Mouse (Mus musculus) heart, embryonic 12.5 days (tissue): ENCODE results near the gene Gm49380. TPM values are rescaled to one million over a fixed set of nuclear protein-coding genes. Genes with fewer than 3 reads are reported as not detected.
A peak's percentile ranks its signal among the peaks of the same experiment; 100 is the strongest.
"Not testable (repeated sequence)": the region's sequence is repeated elsewhere in the genome, so short reads cannot be mapped to it uniquely, and the experiment has no call there.

Experiments
- ATAC-seq: fragments of 200-750 bp; cut with Nextera tagmentation; 2 replicates; pipeline ENCODE4 v1.8.0; 2017; ENCODE audit warnings: moderate TSS enrichment, moderate library complexity; ENCODE audit not compliant: insufficient number of reproducible peaks, low FRiP score
- H3K27ac ChIP-seq: fragments of 300-500 bp; sonication (generic); 2 replicates; pipeline ENCODE4 v1.5.1; 2016; ENCODE audit warnings: mild to moderate bottlenecking, moderate library complexity; ENCODE audit not compliant: poor library complexity, severe bottlenecking
- H3K27me3 ChIP-seq: fragments of 300-500 bp; sonication (generic); replicated peaks from 2 replicates; pipeline ENCODE4 v1.6.1; 2016; ENCODE audit warnings: mild to moderate bottlenecking, moderate library complexity
- H3K36me3 ChIP-seq: fragments of 300-500 bp; sonication (generic); 2 replicates; pipeline ENCODE4 v1.6.1; 2016; ENCODE audit warnings: mild to moderate bottlenecking, moderate library complexity
- H3K4me1 ChIP-seq: fragments of 300-500 bp; sonication (generic); replicated peaks from 2 replicates; pipeline ENCODE4 v1.6.1; 2016; ENCODE audit warnings: mild to moderate bottlenecking
- H3K4me2 ChIP-seq: fragments of 300-500 bp; sonication (generic); 2 replicates; pipeline ENCODE4 v1.6.1; 2016; ENCODE audit warnings: mild to moderate bottlenecking, moderate library complexity
- H3K4me3 ChIP-seq: fragments of 300-500 bp; sonication (generic); 2 replicates; pipeline ENCODE4 v1.5.1; 2016; ENCODE audit warnings: mild to moderate bottlenecking
- H3K9ac ChIP-seq: fragments of 300-500 bp; sonication (generic); 2 replicates; pipeline ENCODE4 v1.6.1; 2016; ENCODE audit warnings: mild to moderate bottlenecking, moderate library complexity
- H3K9me3 ChIP-seq: fragments of 300-500 bp; sonication (generic); replicated peaks from 2 replicates; pipeline ENCODE4 v1.6.1; 2016; ENCODE audit warnings: mild to moderate bottlenecking, moderate library complexity
- WGBS: fragments of 180-500 bp; shearing (Covaris S2); methylation state at CpG from one replicate; pipeline ENCODE4 v1.1.7; 2016; 5-methylcytosine and 5-hydroxymethylcytosine counted together
- polyA plus RNA-seq: library from polyadenylated mRNA; unstranded; fragments of >200 nt; fragmentation: Nextera tagmentation; extraction: Ambion mirVana; gene quantifications from 2 replicates; pipeline ENCODE4 v1.2.1, GENCODE M21; 2016

Gm49380 gene
- polyA plus RNA-seq, 1 experiment from 2014 or later: 0.20 TPM

GRCm38 (mm10) chr9:44125026-44125425 lies 11.7 kb upstream of the Gm49380 start:
- ATAC-seq: no peak
- WGBS: 57% methylated on average over 5 of the region's 5 CpGs
- no peak overlapping the region for H3K4me3 ChIP-seq

DNA sequence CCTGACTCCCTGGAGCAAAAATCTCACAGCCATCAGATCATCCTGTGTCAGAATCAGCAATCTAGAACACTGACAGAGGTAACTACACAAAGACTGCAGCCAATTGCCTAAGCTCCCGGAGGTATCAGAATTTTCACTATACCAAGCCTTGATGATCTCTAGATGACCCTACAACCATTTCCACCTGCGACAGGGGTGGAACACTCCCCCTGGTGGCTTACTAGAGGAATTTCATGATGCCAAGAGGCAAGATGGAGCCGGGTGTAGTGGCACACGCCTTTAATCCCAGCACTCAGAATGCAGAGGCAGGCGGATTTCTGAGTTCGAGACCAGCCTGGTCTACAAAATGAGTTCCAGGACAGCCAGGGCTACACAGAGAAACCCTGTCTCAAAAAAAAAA lies 11.0 kb upstream of the Gm49380 start:
- Histone ChIP-seq H3K4me2 (no peak overlapping the region), H3K4me3 (no peak overlapping the region), H3K9ac (no peak overlapping the region), H3K4me1 (peaks cover 24% of the 10 kb centered on the region), H3K9me3 (no peaks in the 10 kb centered on the region), H3K27ac (no peak overlapping the region), H3K36me3 (no peaks in the 10 kb centered on the region), H3K27me3 (no peaks in the 10 kb centered on the region)
- WGBS: 66% methylated on average over 6 of the region's 6 CpGs
- ATAC-seq: no peak

More at GRCm38 (mm10) chr9:44125026-44125425, 11.7 kb upstream of the Gm49380 start:
- H3K27ac ChIP-seq: no peak overlapping the region
- no peaks in the 10 kb centered on the region for H3K9me3 ChIP-seq
- no peaks in the 10 kb centered on the region for H3K36me3 ChIP-seq
- peaks cover 30% of the 10 kb centered on the region for H3K4me1 ChIP-seq
- no peak overlapping the region for H3K4me2 ChIP-seq
- H3K9ac ChIP-seq: no peak overlapping the region
- no peaks in the 10 kb centered on the region for H3K27me3 ChIP-seq

GRCm38 (mm10) chr9:44119948-44120465 lies 6.7 kb upstream of the Gm49380 start:
- Histone ChIP-seq H3K9ac (no peak overlapping the region), H3K27me3 (no peaks in the 10 kb centered on the region), H3K4me2 (no peak overlapping the region), H3K9me3 (no peaks in the 10 kb centered on the region), H3K4me1 (no peaks in the 10 kb centered on the region), H3K27ac (no peak overlapping the region), H3K4me3 (no peak overlapping the region), H3K36me3 (no peaks in the 10 kb centered on the region)
- no peak for ATAC-seq
- 76% methylated on average over 8 of the region's 8 CpGs for WGBS

DNA sequence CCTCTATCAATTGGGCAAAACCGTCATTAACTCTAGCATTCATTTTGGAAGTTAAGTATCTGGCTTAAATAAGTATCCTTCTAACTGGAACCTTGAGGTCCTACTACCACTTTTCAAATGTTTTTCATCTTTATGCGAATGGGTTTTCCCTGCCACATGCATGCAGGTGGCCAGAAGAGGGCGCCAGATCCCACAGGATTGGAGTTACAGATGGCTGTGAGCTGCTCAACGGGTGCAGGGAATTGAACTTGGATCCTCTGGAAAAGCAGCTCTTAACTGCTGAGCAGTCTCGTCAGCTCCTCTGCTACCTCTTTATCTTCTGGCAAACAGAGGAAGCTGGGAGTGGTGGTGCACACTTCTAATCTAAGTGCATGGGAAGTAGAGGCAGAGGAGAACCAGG lies 5.7 kb upstream of the Gm49380 start:
- Histone ChIP-seq H3K27ac (no peak overlapping the region), H3K4me1 (no peaks in the 10 kb centered on the region), H3K4me2 (no peak overlapping the region), H3K9me3 (no peaks in the 10 kb centered on the region), H3K4me3 (no peak overlapping the region), H3K27me3 (no peaks in the 10 kb centered on the region), H3K9ac (no peak overlapping the region), H3K36me3 (no peaks in the 10 kb centered on the region)
- WGBS: 45% methylated on average over 5 of the region's 5 CpGs
- ATAC-seq: no peak

DNA sequence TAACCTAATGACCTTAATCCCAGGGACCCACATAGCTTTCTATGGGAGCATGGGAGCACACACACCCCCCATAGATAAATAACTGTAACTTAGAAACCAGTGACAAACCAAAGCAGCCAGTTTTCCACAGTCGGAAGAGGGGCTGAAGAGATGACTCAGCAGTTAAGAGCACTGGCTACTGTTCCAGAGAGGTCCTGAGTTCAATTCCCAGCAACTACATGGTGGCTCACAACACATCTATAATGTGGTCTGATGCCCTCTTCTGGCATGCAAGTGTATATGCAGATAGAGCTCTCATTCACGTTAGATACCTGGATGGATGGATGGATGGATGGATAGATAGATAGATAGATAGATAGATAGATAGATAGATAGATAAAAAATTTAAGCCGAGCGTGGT lies 2.9 kb upstream of the Gm49380 start:
- ATAC-seq: no peak
- Histone ChIP-seq H3K4me1 (peaks cover 10% of the 10 kb centered on the region), H3K9ac (no peak overlapping the region), H3K4me3 (no peak overlapping the region), H3K9me3 (no peaks in the 10 kb centered on the region), H3K27ac (no peak overlapping the region), H3K36me3 (no peaks in the 10 kb centered on the region), H3K4me2 (no peak overlapping the region), H3K27me3 (no peaks in the 10 kb centered on the region)
- WGBS: 81% methylated on average over 4 of the region's 4 CpGs

GRCm38 (mm10) chr9:44115599-44115998 lies 2.3 kb upstream of the Gm49380 start:
- H3K36me3 ChIP-seq: no peaks in the 10 kb centered on the region
- peaks cover 13% of the 10 kb centered on the region for H3K4me1 ChIP-seq
- H3K27me3 ChIP-seq: no peaks in the 10 kb centered on the region
- H3K4me3 ChIP-seq: no peak overlapping the region
- no peaks in the 10 kb centered on the region for H3K9me3 ChIP-seq
- no peak for ATAC-seq
- WGBS: 83% methylated on average over 9 of the region's 9 CpGs
- H3K4me2 ChIP-seq: no peak overlapping the region
- no peak overlapping the region; the same call in 1 of the 2 replicates for H3K9ac ChIP-seq
- no peak overlapping the region for H3K27ac ChIP-seq

GRCm38 (mm10) chr9:44114453-44114852 lies 1.2 kb upstream of the Gm49380 start:
- Histone ChIP-seq H3K9ac (no peak overlapping the region), H3K4me1 (peaks cover 25% of the 10 kb centered on the region), H3K27ac (no peak overlapping the region), H3K4me3 (no peak overlapping the region), H3K9me3 (no peaks in the 10 kb centered on the region), H3K27me3 (no peaks in the 10 kb centered on the region), H3K36me3 (no peaks in the 10 kb centered on the region), H3K4me2 (no peak overlapping the region)
- WGBS: 76% methylated on average over 2 of the region's 2 CpGs
- ATAC-seq: no peak

DNA sequence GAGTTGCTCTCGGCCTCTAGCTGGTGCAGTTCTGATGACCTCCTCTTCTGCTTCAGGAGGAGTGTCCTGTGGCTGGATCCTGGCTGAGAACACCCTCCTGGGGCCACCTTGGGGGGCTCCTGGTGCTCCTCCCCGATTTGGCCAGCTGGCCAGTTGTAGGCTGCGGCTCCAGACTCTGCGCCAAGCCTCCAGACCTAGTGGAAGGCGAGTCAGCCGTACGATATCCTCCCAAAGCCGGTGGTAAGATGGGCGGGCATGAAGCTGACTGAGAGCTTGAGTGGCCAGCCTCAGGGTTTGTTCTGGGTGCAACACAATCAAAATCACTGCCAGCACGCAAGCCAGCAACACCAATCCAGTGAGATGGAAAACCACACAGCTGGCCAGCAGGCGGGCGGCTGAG lies 1.4 kb downstream of the Gm49380 start:
- H3K4me1 ChIP-seq: peaks cover 50% of the 10 kb centered on the region
- 69% methylated on average over 10 of the region's 12 CpGs for WGBS

GRCm38 (mm10) chr9:44109360-44110095 lies 3.8 kb downstream of the Gm49380 start:
- ATAC-seq: no peak
- H3K27ac ChIP-seq: no peak overlapping the region
- 27% methylated on average over 9 of the region's 9 CpGs for whole genome bisulfite sequencing
- H3K4me3 ChIP-seq: peak overlapping the region; percentile 27; the same call in 1 of the 2 replicates
- peaks cover 11% of the 10 kb centered on the region for H3K36me3 ChIP-seq
- peak overlapping the region; percentile 55; the same call in 1 of the 2 replicates for H3K9ac ChIP-seq
- peaks cover 59% of the 10 kb centered on the region for H3K4me1 ChIP-seq
- peak overlapping the region; percentile 56 for H3K4me2 ChIP-seq
- H3K9me3 ChIP-seq: no peaks in the 10 kb centered on the region
- H3K27me3 ChIP-seq: no peaks in the 10 kb centered on the region

More for the DNA sequence above, 1.4 kb downstream of the Gm49380 start:
- not testable (repeated sequence) for ATAC-seq, H3K9me3 ChIP-seq, H3K27ac ChIP-seq, H3K36me3 ChIP-seq, H3K27me3 ChIP-seq
- Histone ChIP-seq H3K4me3 (peak overlapping the region; percentile 92), H3K9ac (peak overlapping the region; percentile 98), H3K4me2 (peak overlapping the region; percentile 73)

DNA sequence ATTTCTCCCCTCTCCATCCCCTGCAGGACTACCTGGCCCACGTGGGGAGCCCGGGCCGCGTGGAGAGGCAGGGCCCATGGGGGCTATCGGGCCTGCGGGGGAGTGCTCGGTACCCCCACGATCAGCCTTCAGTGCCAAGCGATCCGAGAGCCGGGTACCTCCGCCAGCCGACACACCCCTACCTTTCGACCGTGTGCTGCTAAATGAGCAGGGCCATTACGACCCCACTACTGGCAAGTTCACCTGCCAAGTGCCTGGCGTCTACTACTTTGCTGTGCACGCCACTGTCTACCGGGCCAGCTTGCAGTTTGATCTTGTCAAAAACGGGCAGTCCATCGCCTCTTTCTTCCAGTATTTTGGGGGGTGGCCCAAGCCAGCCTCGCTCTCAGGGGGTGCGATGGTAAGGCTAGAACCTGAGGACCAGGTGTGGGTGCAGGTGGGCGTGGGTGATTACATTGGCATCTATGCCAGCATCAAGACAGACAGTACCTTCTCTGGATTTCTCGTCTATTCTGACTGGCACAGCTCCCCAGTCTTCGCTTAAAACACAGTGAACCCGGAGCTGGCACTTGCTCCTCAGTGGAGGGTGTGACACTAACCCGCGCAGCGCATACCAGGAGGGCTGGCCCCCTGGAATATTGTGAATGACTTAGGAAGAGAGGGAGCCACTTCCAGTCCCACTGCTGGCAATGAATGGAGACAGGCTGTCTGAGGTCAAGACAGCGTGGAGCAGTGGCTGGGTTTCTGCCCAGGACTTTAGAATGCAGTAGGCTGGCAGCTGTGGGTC lies 4.8 kb downstream of the Gm49380 start:
- Histone ChIP-seq H3K27ac (no peak overlapping the region; the same call in 1 of the 2 replicates), H3K27me3 (no peaks in the 10 kb centered on the region), H3K4me1 (peaks cover 59% of the 10 kb centered on the region), H3K9me3 (no peaks in the 10 kb centered on the region), H3K36me3 (peaks cover 11% of the 10 kb centered on the region), H3K4me3 (no peak overlapping the region), H3K4me2 (peak overlapping the region; percentile 56), H3K9ac (peak overlapping the region; percentile 55)
- 78% methylated on average over 31 of the region's 31 CpGs for WGBS
- no peak for ATAC-seq

DNA sequence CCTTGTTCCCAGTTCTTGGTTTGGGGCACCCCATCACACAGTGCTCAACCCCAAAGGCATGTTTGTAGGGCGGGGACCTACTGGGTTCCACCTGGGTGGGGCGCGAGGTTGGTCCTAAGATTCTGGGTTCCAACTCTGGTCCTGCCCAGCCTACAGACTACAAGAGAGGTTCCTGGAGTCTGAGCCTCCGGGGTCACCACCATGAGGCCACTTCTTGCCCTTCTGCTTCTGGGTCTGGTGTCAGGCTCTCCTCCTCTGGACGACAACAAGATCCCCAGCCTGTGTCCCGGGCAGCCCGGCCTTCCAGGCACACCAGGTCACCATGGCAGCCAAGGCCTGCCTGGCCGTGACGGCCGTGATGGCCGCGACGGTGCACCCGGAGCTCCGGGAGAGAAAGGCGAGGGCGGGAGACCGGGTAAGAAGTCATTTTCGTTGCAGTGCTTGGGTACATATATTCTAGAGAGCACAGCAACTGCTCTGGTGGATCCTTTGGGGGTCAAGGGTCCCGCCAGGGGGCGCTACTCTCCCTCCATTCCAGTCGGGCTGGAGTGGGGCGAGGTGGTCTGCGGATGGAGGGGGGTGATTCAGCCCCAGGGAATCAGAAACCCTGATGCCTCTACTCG lies 5.6 kb downstream of the Gm49380 start:
- H3K4me2 ChIP-seq: peak overlapping the region; percentile 49
- peak overlapping the region; percentile 46 for H3K27ac ChIP-seq
- no peak overlapping the region for H3K4me3 ChIP-seq
- H3K36me3 ChIP-seq: peaks cover 11% of the 10 kb centered on the region
- ATAC-seq: no peak; the same call in 1 of the 2 replicates
- peaks cover 59% of the 10 kb centered on the region for H3K4me1 ChIP-seq
- H3K9ac ChIP-seq: peak overlapping the region; percentile 55
- WGBS: 37% methylated on average over 25 of the region's 25 CpGs
- no peaks in the 10 kb centered on the region for H3K9me3 ChIP-seq
- no peaks in the 10 kb centered on the region for H3K27me3 ChIP-seq
